Mouse (Mus musculus): Measurements from ENCODE around the gene Bahd1. TPM values are rescaled to one million over a fixed set of nuclear protein-coding genes. Genes with fewer than 3 reads are reported as not detected.

The Bahd1 gene
- polyA plus RNA-seq, 1 experiment from 2014 or later, result 1.8 TPM

DNA sequence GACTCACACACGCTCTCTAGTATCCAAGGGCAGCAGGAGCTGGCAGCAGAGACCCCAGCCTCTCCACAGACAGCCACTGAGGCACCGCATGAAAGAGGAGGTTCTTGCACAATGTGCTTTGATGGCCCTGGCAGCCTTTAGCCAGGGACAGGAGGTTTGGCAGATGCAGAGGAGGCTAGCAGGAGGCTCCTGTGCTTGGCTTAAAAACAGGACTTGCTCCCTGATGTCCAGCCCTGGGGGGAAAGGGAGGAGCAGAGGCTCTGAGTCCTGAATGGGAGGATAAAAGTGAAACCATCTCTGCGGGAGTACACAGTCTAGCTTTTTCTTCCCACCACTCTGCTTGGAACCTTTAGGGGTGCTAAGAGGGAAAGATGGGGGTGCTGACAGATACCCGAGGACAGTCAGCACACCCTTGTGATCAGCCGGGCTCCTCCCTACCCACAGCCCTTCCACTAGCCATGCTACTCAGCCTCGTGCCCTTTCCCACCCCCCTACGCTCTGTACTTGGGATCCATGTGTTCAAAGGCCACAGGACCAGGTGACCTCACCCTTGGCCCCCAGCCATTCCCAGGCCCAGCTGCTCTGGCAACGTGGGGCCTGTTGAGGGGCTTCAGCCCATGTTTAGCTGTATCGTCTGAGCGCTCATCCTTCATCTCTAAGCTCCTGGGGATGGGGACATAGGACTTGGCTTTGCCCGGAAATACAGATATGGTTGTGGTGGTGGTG is 13.5 kb downstream of the Bahd1 start:
- Histone ChIP-seq H3K9me3 (ENCODE audit: control insufficient read depth, low read depth, low read length) (no peaks in the 10 kb centered on the region), H3K27ac (ENCODE audit: low read length) (no peak overlapping the region), H3K4me3 (ENCODE audit: low read depth, low read length) (no peak overlapping the region), H3K36me3 (ENCODE audit: control insufficient read depth, insufficient read depth, low read length) (peaks cover 7% of the 10 kb centered on the region), H3K9ac (replicated peaks; ENCODE audit: low read depth, low read length) (no peak overlapping the region), H3K27me3 (ENCODE audit: control insufficient read depth, insufficient read depth, low read length) (no peaks in the 10 kb centered on the region), H3K4me1 (ENCODE audit: control insufficient read depth, insufficient read depth, low read length) (peaks cover 10% of the 10 kb centered on the region), H3K4me2 (replicated peaks; ENCODE audit: low read depth, low read length) (no peak overlapping the region)
- ATAC-seq (ENCODE audit: insufficient number of reproducible peaks, insufficient read depth, low FRiP score, low read depth), result no peak
- 51% methylated on average over 11 of the region's 11 CpGs for WGBS

DNA sequence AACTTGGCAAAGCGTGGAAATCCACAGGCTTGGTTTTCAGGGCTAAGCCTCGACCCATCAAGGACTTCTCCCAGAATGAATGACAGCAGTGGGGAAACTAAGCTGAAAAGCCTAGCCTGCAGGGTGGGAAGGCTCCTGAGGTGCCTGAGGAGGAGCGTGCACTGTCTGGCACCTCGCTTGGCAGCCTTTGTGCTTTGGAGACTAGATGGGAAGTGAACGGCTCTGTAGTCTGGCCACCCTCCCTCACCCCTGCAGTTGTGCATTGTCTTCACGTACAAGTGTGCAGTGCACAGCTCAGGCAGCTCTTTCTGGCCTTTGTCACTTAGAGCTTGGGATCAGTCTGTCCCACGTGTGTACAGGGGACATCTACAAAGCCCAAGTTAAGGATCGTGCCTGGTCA is 14.5 kb downstream of the Bahd1 start:
- no peak for ATAC-seq (ENCODE audit: insufficient number of reproducible peaks, insufficient read depth, low FRiP score, low read depth)
- H3K4me3 ChIP-seq (ENCODE audit: low read depth, low read length), result no peak overlapping the region
- no peak overlapping the region for H3K9ac ChIP-seq (replicated peaks; ENCODE audit: low read depth, low read length)
- H3K36me3 ChIP-seq (ENCODE audit: control insufficient read depth, insufficient read depth, low read length), result peaks cover 7% of the 10 kb centered on the region
- WGBS, result 63% methylated on average over 8 of the region's 8 CpGs
- no peak overlapping the region for H3K4me2 ChIP-seq (replicated peaks; ENCODE audit: low read depth, low read length)
- H3K27ac ChIP-seq (ENCODE audit: low read length), result no peak overlapping the region
- no peaks in the 10 kb centered on the region for H3K27me3 ChIP-seq (ENCODE audit: control insufficient read depth, insufficient read depth, low read length)
- peaks cover 10% of the 10 kb centered on the region for H3K4me1 ChIP-seq (ENCODE audit: control insufficient read depth, insufficient read depth, low read length)
- H3K9me3 ChIP-seq (ENCODE audit: control insufficient read depth, low read depth, low read length), result no peaks in the 10 kb centered on the region

GRCm38 (mm10) chr2:118916436-118916835 is 16.3 kb downstream of the Bahd1 start:
- Histone ChIP-seq H3K9me3 (ENCODE audit: control insufficient read depth, low read depth, low read length) (no peaks in the 10 kb centered on the region), H3K4me2 (replicated peaks; ENCODE audit: low read depth, low read length) (no peak overlapping the region), H3K27me3 (ENCODE audit: control insufficient read depth, insufficient read depth, low read length) (no peaks in the 10 kb centered on the region), H3K4me1 (ENCODE audit: control insufficient read depth, insufficient read depth, low read length) (peaks cover 10% of the 10 kb centered on the region), H3K4me3 (ENCODE audit: low read depth, low read length) (no peak overlapping the region), H3K9ac (replicated peaks; ENCODE audit: low read depth, low read length) (no peak overlapping the region), H3K27ac (ENCODE audit: low read length) (no peak overlapping the region), H3K36me3 (ENCODE audit: control insufficient read depth, insufficient read depth, low read length) (peaks cover 13% of the 10 kb centered on the region)
- 93% methylated on average over 17 of the region's 17 CpGs for WGBS
- ATAC-seq (ENCODE audit: insufficient number of reproducible peaks, insufficient read depth, low FRiP score, low read depth), result no peak

GRCm38 (mm10) chr2:118918543-118918942 is 18.4 kb downstream of the Bahd1 start:
- Histone ChIP-seq H3K4me3 (ENCODE audit: low read depth, low read length) (no peak overlapping the region), H3K27me3 (ENCODE audit: control insufficient read depth, insufficient read depth, low read length) (no peaks in the 10 kb centered on the region), H3K4me1 (ENCODE audit: control insufficient read depth, insufficient read depth, low read length) (peaks cover 6% of the 10 kb centered on the region), H3K36me3 (ENCODE audit: control insufficient read depth, insufficient read depth, low read length) (peaks cover 18% of the 10 kb centered on the region), H3K4me2 (replicated peaks; ENCODE audit: low read depth, low read length) (no peak overlapping the region), H3K9me3 (ENCODE audit: control insufficient read depth, low read depth, low read length) (no peaks in the 10 kb centered on the region), H3K27ac (ENCODE audit: low read length) (no peak overlapping the region), H3K9ac (replicated peaks; ENCODE audit: low read depth, low read length) (no peak overlapping the region)
- ATAC-seq (ENCODE audit: insufficient number of reproducible peaks, insufficient read depth, low FRiP score, low read depth), result no peak
- 61% methylated on average over 1 of the region's 1 CpGs for WGBS

DNA sequence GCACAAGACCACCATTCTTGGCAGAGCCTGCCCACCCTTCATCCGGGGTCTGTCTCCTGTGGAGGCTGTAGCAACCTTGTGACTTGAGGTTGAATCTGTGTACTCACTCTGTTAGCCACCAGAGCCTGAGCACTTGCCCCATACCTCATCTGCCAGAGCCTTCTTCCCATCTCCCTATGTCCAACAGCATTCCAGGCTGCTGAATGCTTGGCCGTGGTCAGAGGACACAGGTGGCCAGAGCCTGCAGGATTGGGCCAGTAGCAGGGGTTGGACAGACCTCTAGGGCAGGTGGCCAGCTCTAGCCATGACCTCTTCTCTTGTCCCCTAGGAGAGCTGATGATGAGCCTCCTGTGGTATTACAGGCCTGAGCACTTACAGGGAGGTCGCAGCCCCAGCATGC is 20.3 kb downstream of the Bahd1 start:
- ATAC-seq (ENCODE audit: insufficient number of reproducible peaks, insufficient read depth, low FRiP score, low read depth), result no peak
- WGBS, result 63% methylated on average over 3 of the region's 3 CpGs

GRCm38 (mm10) chr2:118925952-118926351 is 25.8 kb downstream of the Bahd1 start:
- H3K27ac ChIP-seq (ENCODE audit: low read length), result no peak overlapping the region
- 1% methylated on average over 6 of the region's 6 CpGs for WGBS
- H3K4me1 ChIP-seq (ENCODE audit: control insufficient read depth, insufficient read depth, low read length), result peaks cover 19% of the 10 kb centered on the region; the same call in 1 of the 2 replicates
- H3K36me3 ChIP-seq (ENCODE audit: control insufficient read depth, insufficient read depth, low read length), result peaks cover 6% of the 10 kb centered on the region; the same call in 1 of the 2 replicates
- H3K9me3 ChIP-seq (ENCODE audit: control insufficient read depth, low read depth, low read length), result no peaks in the 10 kb centered on the region
- H3K27me3 ChIP-seq (ENCODE audit: control insufficient read depth, insufficient read depth, low read length), result no peaks in the 10 kb centered on the region
- ATAC-seq (ENCODE audit: insufficient number of reproducible peaks, insufficient read depth, low FRiP score, low read depth), result peak; percentile 53; the same call in 1 of the 2 replicates
- peak overlapping the region; percentile 80; the same call in 1 of the 2 replicates for H3K9ac ChIP-seq (replicated peaks; ENCODE audit: low read depth, low read length)
- H3K4me3 ChIP-seq (ENCODE audit: low read depth, low read length), result peak overlapping the region; percentile 71
- H3K4me2 ChIP-seq (replicated peaks; ENCODE audit: low read depth, low read length), result peak overlapping the region; percentile 72

More for the DNA sequence above, 20.3 kb downstream of the Bahd1 start:
- Histone ChIP-seq H3K27me3 (ENCODE audit: control insufficient read depth, insufficient read depth, low read length) (no peaks in the 10 kb centered on the region), H3K9me3 (ENCODE audit: control insufficient read depth, low read depth, low read length) (no peaks in the 10 kb centered on the region), H3K36me3 (ENCODE audit: control insufficient read depth, insufficient read depth, low read length) (peaks cover 18% of the 10 kb centered on the region), H3K9ac (replicated peaks; ENCODE audit: low read depth, low read length) (no peak overlapping the region), H3K4me3 (ENCODE audit: low read depth, low read length) (no peak overlapping the region), H3K4me2 (replicated peaks; ENCODE audit: low read depth, low read length) (no peak overlapping the region), H3K4me1 (ENCODE audit: control insufficient read depth, insufficient read depth, low read length) (no peaks in the 10 kb centered on the region), H3K27ac (ENCODE audit: low read length) (no peak overlapping the region)

GRCm38 (mm10) chr2:118926361-118926997 is 26.3 kb downstream of the Bahd1 start, which contains the start of gene Chst14:
Chst14 (plus strand) TSS chr2:118926496.
- peak; percentile 93 for ATAC-seq (ENCODE audit: insufficient number of reproducible peaks, insufficient read depth, low FRiP score, low read depth)
- H3K27ac ChIP-seq (ENCODE audit: low read length), result peak within 1 kb of the TSS; percentile 74; the same call in 1 of the 2 replicates
- no peaks in the 10 kb centered on the region for H3K27me3 ChIP-seq (ENCODE audit: control insufficient read depth, insufficient read depth, low read length)
- H3K9ac ChIP-seq (replicated peaks; ENCODE audit: low read depth, low read length), result peak within 1 kb of the TSS; percentile 80
- under 1% methylated on average over 46 of the region's 47 CpGs for WGBS
- H3K9me3 ChIP-seq (ENCODE audit: control insufficient read depth, low read depth, low read length), result no peaks in the 10 kb centered on the region
- H3K4me3 ChIP-seq (ENCODE audit: low read depth, low read length), result peak within 1 kb of the TSS; percentile 71
- peaks cover 5% of the 10 kb centered on the region; the same call in 1 of the 2 replicates for H3K36me3 ChIP-seq (ENCODE audit: control insufficient read depth, insufficient read depth, low read length)
- peak within 1 kb of the TSS; percentile 72 for H3K4me2 ChIP-seq (replicated peaks; ENCODE audit: low read depth, low read length)
- H3K4me1 ChIP-seq (ENCODE audit: control insufficient read depth, insufficient read depth, low read length), result peaks cover 19% of the 10 kb centered on the region; the same call in 1 of the 2 replicates

- ATAC-seq (ENCODE audit: insufficient number of reproducible peaks, insufficient read depth, low FRiP score, low read depth), result no peak
- peak overlapping the region; percentile 71 for H3K4me3 ChIP-seq (ENCODE audit: low read depth, low read length)
- WGBS, result 27% methylated on average over 31 of the region's 31 CpGs
- peaks cover 3% of the 10 kb centered on the region; the same call in 1 of the 2 replicates for H3K36me3 ChIP-seq (ENCODE audit: control insufficient read depth, insufficient read depth, low read length)
- peak overlapping the region; percentile 74; the same call in 1 of the 2 replicates for H3K27ac ChIP-seq (ENCODE audit: low read length)
- H3K4me2 ChIP-seq (replicated peaks; ENCODE audit: low read depth, low read length), result peak overlapping the region; percentile 72
- peak overlapping the region; percentile 80 for H3K9ac ChIP-seq (replicated peaks; ENCODE audit: low read depth, low read length)
- H3K9me3 ChIP-seq (ENCODE audit: control insufficient read depth, low read depth, low read length), result no peaks in the 10 kb centered on the region
- H3K4me1 ChIP-seq (ENCODE audit: control insufficient read depth, insufficient read depth, low read length), result peaks cover 19% of the 10 kb centered on the region; the same call in 1 of the 2 replicates
- no peaks in the 10 kb centered on the region for H3K27me3 ChIP-seq (ENCODE audit: control insufficient read depth, insufficient read depth, low read length)
These were observed 27.0 kb downstream of the Bahd1 start for GRCm38 (mm10) chr2:118926998-118927739.

Data from stomach, embryonic 14.5 days (tissue).